Mouse (Mus musculus) limb, embryonic 13.5 days (tissue): ENCODE results near the gene Sycn. TPM values are rescaled to one million over a fixed set of nuclear protein-coding genes. Genes with fewer than 3 reads are reported as not detected.

Experiments used
- ATAC-seq: fragments of 200-750 bp; cut with Nextera tagmentation; 2 replicates; pipeline ENCODE4 v1.8.0; 2017; ENCODE audit warnings: low read depth, moderate number of reproducible peaks, moderate TSS enrichment; ENCODE audit not compliant: low FRiP score
- H3K27ac ChIP-seq: fragments of 300-500 bp; sonication (generic); 2 replicates; pipeline ENCODE4 v1.5.1; 2015; ENCODE audit warnings: inconsistent platforms, mild to moderate bottlenecking, moderate library complexity
- H3K27me3 ChIP-seq: fragments of 300-500 bp; sonication (generic); 2 replicates; pipeline ENCODE4 v1.6.1; 2015; ENCODE audit warnings: mild to moderate bottlenecking, inconsistent platforms
- H3K36me3 ChIP-seq: fragments of 300-500 bp; sonication (generic); 2 replicates; pipeline ENCODE4 v1.6.1; 2015; ENCODE audit warnings: inconsistent platforms, mild to moderate bottlenecking, moderate library complexity
- H3K4me1 ChIP-seq: fragments of 300-500 bp; sonication (generic); 2 replicates; pipeline ENCODE4 v1.6.1; 2015; ENCODE audit warnings: inconsistent platforms
- H3K4me2 ChIP-seq: fragments of 300-500 bp; sonication (generic); replicated peaks from 2 replicates; pipeline ENCODE4 v1.6.1; 2015; ENCODE audit warnings: inconsistent platforms, mild to moderate bottlenecking, moderate library complexity
- H3K4me3 ChIP-seq: fragments of 300-500 bp; sonication (generic); 2 replicates; pipeline ENCODE4 v1.5.1; 2015; ENCODE audit warnings: moderate library complexity, mild to moderate bottlenecking, inconsistent platforms
- H3K9ac ChIP-seq: fragments of 300-500 bp; sonication (generic); 2 replicates; pipeline ENCODE4 v1.6.1; 2015; ENCODE audit warnings: mild to moderate bottlenecking, inconsistent platforms
- H3K9me3 ChIP-seq: fragments of 300-500 bp; sonication (generic); 2 replicates; pipeline ENCODE4 v1.6.1; 2016; ENCODE audit warnings: inconsistent platforms
- WGBS: fragments of 180-500 bp; shearing (Covaris S2); methylation state at CpG from one replicate; pipeline ENCODE4 v1.1.7; 2015; 5-methylcytosine and 5-hydroxymethylcytosine counted together
- polyA plus RNA-seq: library from polyadenylated mRNA; unstranded; fragments of >200 nt; fragmentation: Nextera tagmentation; extraction: Ambion mirVana; gene quantifications from 2 replicates; pipeline ENCODE4 v1.2.1, GENCODE M21; 2015

Sycn gene
- polyA plus RNA-seq, 1 experiment from 2014 or later, result not detected

DNA sequence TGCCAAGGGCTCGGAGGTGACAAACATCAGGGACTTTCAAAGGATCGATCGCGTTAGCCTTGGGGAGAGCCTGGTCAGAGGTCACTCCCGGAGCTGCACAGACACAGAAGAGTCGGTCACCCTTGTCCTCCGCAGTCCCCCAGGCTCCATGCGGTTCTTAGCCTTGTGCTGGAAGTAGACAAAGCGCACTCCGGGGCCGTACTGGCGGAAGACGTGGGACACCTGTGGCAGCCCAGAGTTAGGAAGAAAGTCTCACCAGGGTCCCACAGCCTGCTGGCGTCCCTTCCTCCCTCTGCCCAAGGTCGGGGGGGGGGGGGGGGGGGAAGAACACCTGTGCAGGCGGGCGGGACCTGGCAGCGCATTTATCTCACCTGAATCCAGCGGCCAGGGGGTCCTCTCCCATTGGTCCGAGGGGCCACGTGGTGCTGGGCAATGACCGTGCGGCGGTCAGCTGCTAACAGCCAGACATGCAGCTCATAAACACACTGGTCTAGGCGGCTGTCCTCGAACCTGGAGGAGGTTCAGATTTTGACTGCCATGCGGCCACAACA lies 3.4 kb downstream of the Sycn start:
- Histone ChIP-seq H3K9me3 (no peaks in the 10 kb centered on the region), H3K36me3 (no peaks in the 10 kb centered on the region), H3K4me3 (peak overlapping the region; percentile 12; the same call in 1 of the 2 replicates), H3K9ac (no peak overlapping the region), H3K27me3 (peaks cover 55% of the 10 kb centered on the region), H3K27ac (no peak overlapping the region), H3K4me1 (peaks cover 19% of the 10 kb centered on the region), H3K4me2 (peak overlapping the region; percentile 41)
- 2% methylated on average over 24 of the region's 27 CpGs for WGBS
- no peak for ATAC-seq

DNA sequence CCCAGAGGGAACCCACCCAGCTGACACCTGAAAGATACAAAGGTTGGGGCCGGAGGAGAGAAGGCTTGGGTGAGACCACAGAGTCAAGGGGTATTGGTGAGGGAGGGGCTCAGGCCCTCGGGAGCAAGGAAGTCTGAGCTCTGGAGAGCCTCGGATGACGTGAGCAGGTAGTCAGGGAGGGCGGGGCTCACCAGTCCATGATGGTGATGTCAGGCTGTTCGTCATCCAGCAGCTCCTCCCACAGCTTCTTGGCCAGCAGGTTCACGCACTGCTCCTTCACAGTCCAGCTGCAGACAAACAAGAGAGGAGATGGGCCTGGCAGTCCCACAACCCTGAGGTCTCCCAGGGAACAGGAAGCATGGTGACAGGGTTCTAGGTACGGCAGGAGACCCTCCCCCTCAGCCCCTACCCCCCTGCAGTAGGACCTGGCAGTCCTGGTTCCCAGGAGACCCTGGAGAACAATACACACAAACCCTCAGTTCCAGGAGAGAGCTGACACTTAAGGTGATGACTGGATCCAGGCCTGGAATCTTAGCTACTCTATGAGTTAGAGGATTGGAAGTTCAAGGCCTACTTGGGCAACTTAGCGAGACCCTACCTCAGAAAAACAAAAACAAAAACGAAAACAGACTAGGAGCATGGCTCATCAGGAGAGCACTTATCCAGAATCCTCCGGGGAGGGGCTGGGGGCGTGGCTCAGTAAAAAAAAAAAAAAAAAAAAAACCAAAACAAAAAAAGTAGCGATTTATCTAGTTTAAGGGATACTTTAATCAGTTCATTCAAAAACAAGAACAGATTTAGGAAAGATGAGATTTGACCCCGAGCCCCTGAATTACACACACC lies 4.6 kb downstream of the Sycn start:
- H3K4me2 ChIP-seq, result no peak overlapping the region
- no peak overlapping the region for H3K27ac ChIP-seq
- ATAC-seq, result no peak
- WGBS, result 24% methylated on average over 14 of the region's 14 CpGs
- no peak overlapping the region for H3K9ac ChIP-seq
- H3K27me3 ChIP-seq, result peaks cover 55% of the 10 kb centered on the region
- no peaks in the 10 kb centered on the region for H3K36me3 ChIP-seq
- no peaks in the 10 kb centered on the region for H3K9me3 ChIP-seq
- no peak overlapping the region for H3K4me3 ChIP-seq
- H3K4me1 ChIP-seq, result peaks cover 19% of the 10 kb centered on the region

DNA sequence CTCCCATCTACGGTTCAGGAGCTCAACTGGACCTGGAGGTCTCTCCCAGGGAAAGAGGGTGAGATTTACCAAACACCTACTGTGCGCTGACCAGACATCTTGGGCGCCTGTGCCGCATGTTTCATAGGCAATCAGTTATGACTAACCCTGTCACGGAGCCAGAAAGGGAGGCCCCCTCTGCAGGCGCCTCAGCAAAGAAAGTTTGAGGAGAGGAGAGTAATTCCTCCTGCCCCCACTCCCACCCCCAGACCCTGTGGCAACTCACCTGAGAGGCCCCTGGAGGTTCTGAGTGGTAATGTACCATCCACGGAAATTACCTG lies 5.2 kb downstream of the Sycn start:
- H3K9ac ChIP-seq, result no peak overlapping the region
- WGBS, result 36% methylated on average over 7 of the region's 7 CpGs
- H3K9me3 ChIP-seq, result no peaks in the 10 kb centered on the region
- no peaks in the 10 kb centered on the region for H3K36me3 ChIP-seq
- H3K4me1 ChIP-seq, result peaks cover 19% of the 10 kb centered on the region
- peaks cover 55% of the 10 kb centered on the region for H3K27me3 ChIP-seq
- no peak overlapping the region for H3K27ac ChIP-seq
- ATAC-seq, result no peak
- H3K4me3 ChIP-seq, result no peak overlapping the region
- H3K4me2 ChIP-seq, result no peak overlapping the region

- peaks cover 19% of the 10 kb centered on the region for H3K4me1 ChIP-seq
- peak overlapping the region; percentile 51; the same call in 1 of the 2 replicates for H3K9ac ChIP-seq
- 2% methylated on average over 20 of the region's 22 CpGs for WGBS
- peak overlapping the region; percentile 34 for H3K4me3 ChIP-seq
- no peaks in the 10 kb centered on the region for H3K36me3 ChIP-seq
- H3K4me2 ChIP-seq, result peak overlapping the region; percentile 57
- no peak overlapping the region for H3K27ac ChIP-seq
- H3K27me3 ChIP-seq, result peaks cover 55% of the 10 kb centered on the region
- no peak for ATAC-seq
- H3K9me3 ChIP-seq, result no peaks in the 10 kb centered on the region
Measured at GRCm38 (mm10) chr7:28546649-28547048, 6.0 kb downstream of the Sycn start.

DNA sequence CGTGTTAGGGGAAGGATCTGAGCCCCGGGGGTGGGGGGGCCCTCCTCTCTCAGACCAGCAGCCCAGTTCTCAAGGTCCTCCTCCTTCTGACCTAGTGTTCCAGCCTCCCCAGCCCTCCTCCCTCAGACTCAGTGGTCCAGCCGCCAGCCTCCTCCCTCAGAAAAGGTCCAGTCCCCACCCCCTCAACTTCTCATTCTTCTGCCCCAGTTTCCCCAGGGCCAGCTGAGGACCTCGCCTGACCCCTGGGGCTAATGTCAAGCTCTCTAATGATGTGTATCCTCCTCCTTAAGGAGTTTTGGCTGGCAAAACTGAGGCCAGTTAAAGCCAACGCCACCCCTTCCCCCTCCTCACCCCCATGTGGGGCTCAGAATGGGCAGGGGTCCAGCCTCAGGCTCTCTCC lies 6.5 kb downstream of the Sycn start, which contains the start of gene Nccrp1:
TSS of gene Nccrp1 (minus strand) at position 101 of the 400 bp plus-strand sequence.
- peaks cover 19% of the 10 kb centered on the region for H3K4me1 ChIP-seq
- H3K4me2 ChIP-seq, result peak within 1 kb of the TSS; percentile 57
- WGBS, result 12% methylated on average over 5 of the region's 5 CpGs
- no peaks in the 10 kb centered on the region for H3K36me3 ChIP-seq
- peaks cover 55% of the 10 kb centered on the region for H3K27me3 ChIP-seq
- no peak within 1 kb of the TSS for H3K27ac ChIP-seq
- H3K9ac ChIP-seq, result peak within 1 kb of the TSS; percentile 51; the same call in 1 of the 2 replicates
- ATAC-seq, result no peak
- H3K4me3 ChIP-seq, result peak within 1 kb of the TSS; percentile 34
- no peaks in the 10 kb centered on the region for H3K9me3 ChIP-seq

GRCm38 (mm10) chr7:28547628-28548027 lies 6.9 kb downstream of the Sycn start:
- Histone ChIP-seq H3K4me2 (no peak overlapping the region), H3K9me3 (no peaks in the 10 kb centered on the region), H3K4me1 (peaks cover 19% of the 10 kb centered on the region), H3K36me3 (no peaks in the 10 kb centered on the region), H3K4me3 (no peak overlapping the region), H3K27ac (no peak overlapping the region), H3K9ac (no peak overlapping the region), H3K27me3 (peaks cover 55% of the 10 kb centered on the region)
- 65% methylated on average over 7 of the region's 7 CpGs for WGBS
- ATAC-seq, result no peak

GRCm38 (mm10) chr7:28553076-28553475 lies 12.4 kb downstream of the Sycn start:
- H3K4me2 ChIP-seq, result no peak overlapping the region
- no peak overlapping the region for H3K27ac ChIP-seq
- peaks cover 4% of the 10 kb centered on the region; the same call in 1 of the 2 replicates for H3K4me1 ChIP-seq
- 90% methylated on average over 6 of the region's 6 CpGs for WGBS
- peaks cover 6% of the 10 kb centered on the region for H3K27me3 ChIP-seq
- ATAC-seq, result no peak
- no peak overlapping the region for H3K4me3 ChIP-seq
- no peaks in the 10 kb centered on the region; the same call in 1 of the 2 replicates for H3K36me3 ChIP-seq
- no peak overlapping the region for H3K9ac ChIP-seq
- no peaks in the 10 kb centered on the region for H3K9me3 ChIP-seq

GRCm38 (mm10) chr7:28555939-28556535 lies 15.4 kb downstream of the Sycn start:
- ATAC-seq, result no peak
- Histone ChIP-seq H3K9me3 (no peaks in the 10 kb centered on the region), H3K36me3 (peaks cover 27% of the 10 kb centered on the region), H3K4me1 (peaks cover 4% of the 10 kb centered on the region; the same call in 1 of the 2 replicates), H3K4me3 (no peak overlapping the region), H3K9ac (no peak overlapping the region), H3K27ac (no peak overlapping the region), H3K4me2 (no peak overlapping the region), H3K27me3 (no peaks in the 10 kb centered on the region)
- WGBS, result 14% methylated on average over 5 of the region's 5 CpGs

DNA sequence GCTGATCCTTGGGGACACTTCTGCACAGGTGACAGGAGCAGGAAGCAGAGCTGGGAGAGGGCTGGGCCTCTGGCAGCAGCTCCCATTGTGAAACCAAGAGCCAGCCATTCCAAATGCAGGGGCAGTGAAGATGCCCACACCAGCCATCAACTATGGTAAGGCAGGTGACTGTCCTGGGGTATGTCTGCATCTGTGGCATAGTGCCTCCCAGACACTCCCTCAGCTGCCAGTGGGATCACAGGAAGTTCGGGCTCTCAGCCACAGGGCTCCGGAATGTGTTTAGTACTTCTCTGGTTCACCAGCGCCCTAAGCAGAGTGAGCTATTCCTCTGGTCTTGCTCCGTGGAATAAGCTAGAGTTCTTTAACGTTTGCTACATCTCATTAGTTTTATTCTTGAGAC lies 16.4 kb downstream of the Sycn start:
- Histone ChIP-seq H3K9me3 (no peaks in the 10 kb centered on the region), H3K4me3 (no peak overlapping the region), H3K27me3 (no peaks in the 10 kb centered on the region), H3K9ac (no peak overlapping the region), H3K36me3 (peaks cover 34% of the 10 kb centered on the region), H3K4me1 (peaks cover 4% of the 10 kb centered on the region; the same call in 1 of the 2 replicates), H3K4me2 (no peak overlapping the region), H3K27ac (no peak overlapping the region)
- 56% methylated on average over 5 of the region's 5 CpGs for WGBS
- no peak for ATAC-seq

DNA sequence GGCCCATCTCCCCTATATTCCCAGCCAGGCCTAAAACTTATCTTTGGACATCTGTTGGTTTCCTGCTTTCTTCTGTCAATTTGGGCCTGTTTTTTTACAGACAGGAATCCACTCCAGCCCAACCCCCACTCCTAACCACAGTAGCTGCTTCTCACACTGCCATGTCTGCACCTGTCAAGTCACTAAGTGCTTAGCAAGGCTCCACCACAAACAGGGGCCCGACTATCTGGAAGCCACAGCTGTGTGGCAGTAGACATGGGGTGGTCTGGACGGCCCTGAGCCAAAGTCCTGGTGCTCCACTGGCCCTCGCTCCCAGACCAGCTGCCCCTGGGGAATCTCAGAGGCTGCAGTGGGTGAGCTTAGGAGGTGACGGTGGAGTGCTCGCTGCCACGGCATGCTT lies 17.0 kb downstream of the Sycn start:
- ATAC-seq, result peak; percentile 45
- Histone ChIP-seq H3K4me3 (no peak overlapping the region), H3K27ac (no peak overlapping the region), H3K36me3 (peaks cover 41% of the 10 kb centered on the region), H3K4me1 (peaks cover 4% of the 10 kb centered on the region; the same call in 1 of the 2 replicates), H3K27me3 (no peaks in the 10 kb centered on the region), H3K9ac (no peak overlapping the region), H3K9me3 (no peaks in the 10 kb centered on the region), H3K4me2 (no peak overlapping the region)
- WGBS, result 68% methylated on average over 6 of the region's 6 CpGs

DNA sequence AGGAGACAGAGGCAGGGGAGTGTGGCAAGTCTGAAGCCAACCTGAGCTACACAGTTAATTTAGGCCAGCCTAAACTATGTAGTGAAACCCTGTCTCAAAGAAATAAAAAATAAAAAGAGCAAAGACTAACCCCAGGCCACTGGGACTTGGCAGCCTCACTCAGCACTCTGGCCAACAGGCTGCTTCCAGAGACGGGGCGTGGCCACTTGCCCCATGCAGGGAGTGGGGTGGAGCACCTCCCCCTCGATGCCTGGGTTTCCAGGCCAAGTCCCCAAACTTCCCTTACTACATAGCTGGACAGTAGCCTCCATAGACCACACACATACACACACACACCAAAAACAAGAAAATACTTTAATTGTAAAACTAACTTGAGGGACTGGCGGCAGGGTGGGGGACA lies 17.8 kb downstream of the Sycn start:
- WGBS, result 36% methylated on average over 4 of the region's 4 CpGs
- Histone ChIP-seq H3K27me3 (no peaks in the 10 kb centered on the region), H3K4me3 (no peak overlapping the region), H3K9me3 (no peaks in the 10 kb centered on the region), H3K27ac (no peak overlapping the region), H3K36me3 (peaks cover 48% of the 10 kb centered on the region), H3K4me1 (peaks cover 4% of the 10 kb centered on the region; the same call in 1 of the 2 replicates), H3K4me2 (no peak overlapping the region), H3K9ac (no peak overlapping the region)
- no peak for ATAC-seq

GRCm38 (mm10) chr7:28560856-28561255 lies 20.2 kb downstream of the Sycn start:
- H3K9ac ChIP-seq, result no peak overlapping the region
- H3K4me2 ChIP-seq, result no peak overlapping the region
- H3K27ac ChIP-seq, result no peak overlapping the region
- H3K4me1 ChIP-seq, result peaks cover 4% of the 10 kb centered on the region; the same call in 1 of the 2 replicates
- H3K9me3 ChIP-seq, result no peaks in the 10 kb centered on the region
- H3K27me3 ChIP-seq, result no peaks in the 10 kb centered on the region
- 89% methylated on average over 10 of the region's 10 CpGs for WGBS
- no peak for ATAC-seq
- H3K36me3 ChIP-seq, result peaks cover 72% of the 10 kb centered on the region
- no peak overlapping the region for H3K4me3 ChIP-seq
